ENCODE assay signal across 11 mouse cellular contexts in the genomic region with DNA sequence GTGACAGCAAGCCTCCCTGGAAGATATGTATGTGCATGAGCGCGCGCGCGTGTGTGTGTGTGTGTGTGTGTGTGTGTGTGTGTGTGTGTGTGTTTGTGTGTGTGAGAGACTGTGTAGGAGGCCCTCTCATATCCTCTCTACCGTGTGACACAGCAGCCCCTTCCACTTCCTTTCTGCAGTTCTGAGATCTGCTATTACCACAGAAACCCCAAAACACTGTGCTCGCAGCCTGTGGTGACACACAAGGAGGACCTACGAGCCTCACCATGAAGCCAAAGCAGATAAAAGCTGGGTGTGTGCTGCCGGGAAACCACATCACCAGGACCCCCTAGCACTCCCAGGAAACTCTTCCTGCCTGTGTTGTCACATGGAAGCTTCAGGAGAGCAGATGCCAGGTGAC. TPM values are rescaled to one million over a fixed set of nuclear protein-coding genes. Genes with fewer than 3 reads are reported as not detected.
DNase-seq lines count a peak whose midpoint lies in the region; ATAC-seq and TF ChIP-seq lines count a peak whose summit lies in the region.
"Had no signal": no experiment of that assay in that cellular context is flagged by ENCODE, and none has a peak within 500 bp of the region (broad histone marks: within the 10 kb centered on the region; RNA-seq: fewer than 3 reads in every experiment).

No protein-coding gene starts in this region.

- no peaks in the 10 kb centered on the region for H3K4me1 ChIP-seq in lung, postnatal 0 days (ENCODE audit: insufficient read depth, low read depth, low read length)
- H3K4me1 ChIP-seq in midbrain, embryonic 13.5 days (replicated peaks): no peaks in the 10 kb centered on the region
- H3K4me1 ChIP-seq: embryonic facial prominence, embryonic 12.5 days had no signal

- no peak overlapping the region for H3K27ac ChIP-seq in lung, postnatal 0 days (ENCODE audit: low read length)
- H3K27ac ChIP-seq in midbrain, embryonic 13.5 days: no peak overlapping the region
- H3K27ac ChIP-seq: embryonic facial prominence, embryonic 12.5 days had no signal

- H3K9ac ChIP-seq in lung, postnatal 0 days (replicated peaks; ENCODE audit: low read depth): no peak overlapping the region
- no peak overlapping the region for H3K9ac ChIP-seq in midbrain, embryonic 13.5 days (replicated peaks)
- H3K9ac ChIP-seq: embryonic facial prominence, embryonic 12.5 days had no signal

- no peaks in the 10 kb centered on the region for H3K9me3 ChIP-seq in lung, postnatal 0 days (ENCODE audit: low read length)
- H3K9me3 ChIP-seq in midbrain, embryonic 13.5 days: no peaks in the 10 kb centered on the region
- H3K9me3 ChIP-seq: embryonic facial prominence, embryonic 12.5 days had no signal

- H3K4me3 ChIP-seq in lung, postnatal 0 days (ENCODE audit: low read depth, low read length): no peak overlapping the region
- H3K4me3 ChIP-seq in midbrain, embryonic 13.5 days (replicated peaks): no peak overlapping the region
- H3K4me3 ChIP-seq: embryonic facial prominence, embryonic 12.5 days had no signal

- DNase-seq in lung, postnatal 25 days (ENCODE audit: low spot score): peak; percentile 38
- no peak for DNase-seq in lung, postnatal 0 days (ENCODE audit: low spot score)
- DNase-seq in naive thymus-derived CD4-positive, alpha-beta T cell, adult 2 months (ENCODE audit: low read depth): peak; percentile 90
- peak; percentile 60 for DNase-seq in thymus, postnatal 4 days
- DNase-seq in cerebellum, adult 8-10 months: no peak
- DNase-seq in urinary bladder, postnatal 25 days (ENCODE audit: low spot score): no peak
- DNase-seq: left cerebral cortex, postnatal 4 days; lung, postnatal 14 days had no signal

- H3K27me3 ChIP-seq in lung, postnatal 0 days (replicated peaks; ENCODE audit: insufficient read depth, low read length): no peaks in the 10 kb centered on the region
- no peaks in the 10 kb centered on the region for H3K27me3 ChIP-seq in midbrain, embryonic 13.5 days
- H3K27me3 ChIP-seq: embryonic facial prominence, embryonic 12.5 days had no signal

- no peaks in the 10 kb centered on the region for H3K36me3 ChIP-seq in lung, postnatal 0 days (ENCODE audit: insufficient read depth, low read length)
- no peaks in the 10 kb centered on the region for H3K36me3 ChIP-seq in midbrain, embryonic 13.5 days
- H3K36me3 ChIP-seq: embryonic facial prominence, embryonic 12.5 days had no signal

- TF ChIP-seq CTCF in lung, postnatal 0 days (IDR thresholded peaks at IDR 0.05): no peak

- ATAC-seq in lung, postnatal 0 days: no peak
- peak; percentile 94 for ATAC-seq in hematopoietic stem cell, adult 5-6 weeks (replicated peaks in 1 of 2; ENCODE audit: insufficient read depth in 1 of 2, low FRiP score in 2 of 2, low TSS enrichment in 1 of 2, low read depth in 1 of 2, poor library complexity in 2 of 2, severe bottlenecking in 2 of 2)
- ATAC-seq in midbrain, embryonic 13.5 days: no peak

- WGBS in lung, postnatal 0 days: 70% methylated on average over 9 of the region's 9 CpGs
- 84% methylated on average over 9 of the region's 9 CpGs for WGBS in midbrain, embryonic 13.5 days

- no peak for TF ChIP-seq EP300 in lung, postnatal 0 days (IDR thresholded peaks at IDR 0.05)

- no peak overlapping the region for H3K4me2 ChIP-seq in lung, postnatal 0 days (replicated peaks; ENCODE audit: low read depth, low read length)
- H3K4me2 ChIP-seq in midbrain, embryonic 13.5 days (replicated peaks): no peak overlapping the region
- H3K4me2 ChIP-seq: embryonic facial prominence, embryonic 12.5 days had no signal

RNA-seq across cellular contexts. Expression of gene Csgalnact2, which starts 28.1 kb away (rescaled TPM):
- polyA plus RNA-seq in lung, postnatal 0 days (2015; fragmentation: Nextera tagmentation; extraction: Ambion mirVana): 35.2 and 36.6 TPM in 2 replicates
- 77.9 and 79.5 TPM in 2 replicates for total RNA-seq in hematopoietic stem cell, adult 5-6 weeks (2017)
- 6.9 and 8.4 TPM in 2 replicates for polyA plus RNA-seq in midbrain, embryonic 13.5 days (2015; fragmentation: Nextera tagmentation; extraction: Ambion mirVana)

RNA-seq across cellular contexts. Expression of gene Ret, which starts 30.5 kb away (rescaled TPM):
- 0.98 and 1.3 TPM in 2 replicates for polyA plus RNA-seq in lung, postnatal 0 days (2015; fragmentation: Nextera tagmentation; extraction: Ambion mirVana)
- not detected in 2 replicates for total RNA-seq in hematopoietic stem cell, adult 5-6 weeks (2017)
- 3.7 and 4.2 TPM in 2 replicates for polyA plus RNA-seq in midbrain, embryonic 13.5 days (2015; fragmentation: Nextera tagmentation; extraction: Ambion mirVana)

Comparison
In these comparisons a context has a peak if more than half of its experiments do, and no peak if none do; other contexts are left out.
1. DNase-seq: peak in lung, postnatal 25 days (single experiment), naive thymus-derived CD4-positive, alpha-beta T cell, adult 2 months (single experiment) and thymus, postnatal 4 days (single experiment); none in lung, postnatal 0 days (single experiment), cerebellum, adult 8-10 months (single experiment) and urinary bladder, postnatal 25 days (single experiment).
2. ATAC-seq: peak in hematopoietic stem cell, adult 5-6 weeks (2 of 2); none in lung, postnatal 0 days (single experiment) and midbrain, embryonic 13.5 days (single experiment).